Mouse (Mus musculus): ENCODE data around the gene Dnlz.

DNA sequence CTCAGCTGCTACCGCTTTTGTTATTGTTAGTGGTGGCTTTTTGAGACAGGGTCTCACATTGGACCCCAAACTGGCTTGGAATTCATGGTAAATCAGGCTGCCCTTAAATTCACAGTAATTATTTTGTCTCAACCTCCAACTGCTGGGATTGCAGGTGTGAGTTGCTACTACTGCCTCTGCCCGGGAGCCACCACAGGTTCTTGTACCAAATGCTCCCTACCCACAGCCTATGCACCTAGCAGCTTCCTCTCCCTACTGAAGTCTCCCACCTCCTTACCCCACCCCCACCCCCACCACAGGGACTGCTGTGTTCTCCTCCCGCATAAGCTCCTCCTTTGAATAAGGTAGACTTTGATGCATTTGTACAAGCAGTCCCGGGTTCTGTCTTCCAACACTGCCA is 4.3 kb upstream of the Dnlz start:
- TF ChIP-seq EP300 (optimal IDR thresholded peaks at IDR 0.05) (no peak), CTCF (IDR thresholded peaks at IDR 0.05; ENCODE audit: low read depth) (no peak)
